Mouse (Mus musculus) erythroblast, embryonic 14.5 days (primary cell): ENCODE measurements around the gene Fam89a. TPM values are rescaled to one million over a fixed set of nuclear protein-coding genes. Genes with fewer than 3 reads are reported as not detected.

Experiments used
- H3K27me3 ChIP-seq: 2 replicates; pipeline ENCODE4 v1.6.1; 2012; ENCODE audit warnings: inconsistent platforms; ENCODE audit not compliant: control insufficient read depth
- H3K36me3 ChIP-seq: 2 replicates; pipeline ENCODE4 v1.6.1; 2012; ENCODE audit warnings: mild to moderate bottlenecking, inconsistent platforms; ENCODE audit not compliant: control insufficient read depth
- H3K4me1 ChIP-seq: 2 replicates; pipeline ENCODE4 v1.6.1; 2012; ENCODE audit warnings: inconsistent platforms; ENCODE audit not compliant: control insufficient read depth
- H3K4me3 ChIP-seq: replicated peaks from 2 replicates; pipeline ENCODE3; 2012; ENCODE audit warnings: moderate library complexity, mild to moderate bottlenecking, inconsistent platforms
- H3K9me3 ChIP-seq: 2 replicates; pipeline ENCODE4 v1.6.1; 2012; ENCODE audit warnings: low read length, inconsistent platforms, mixed read lengths; ENCODE audit not compliant: control insufficient read depth
- GATA1 ChIP-seq: IDR thresholded peaks from 2 replicates; pipeline ENCODE4 v1.6.1; 2012; ENCODE audit warnings: low read length, inconsistent platforms, mixed read lengths
- TAL1 ChIP-seq: IDR thresholded peaks from 3 replicates; pipeline ENCODE4 v1.6.1; 2012; ENCODE audit warnings: low read length, inconsistent platforms, mixed read lengths
- polyA plus RNA-seq: library from polyadenylated mRNA; stranded (reverse); fragments of >175 nt; gene quantifications from 2 replicates; pipeline ENCODE4 v1.2.3, GENCODE M21; 2012

The Fam89a gene
- polyA plus RNA-seq, 1 experiment, result not detected

DNA sequence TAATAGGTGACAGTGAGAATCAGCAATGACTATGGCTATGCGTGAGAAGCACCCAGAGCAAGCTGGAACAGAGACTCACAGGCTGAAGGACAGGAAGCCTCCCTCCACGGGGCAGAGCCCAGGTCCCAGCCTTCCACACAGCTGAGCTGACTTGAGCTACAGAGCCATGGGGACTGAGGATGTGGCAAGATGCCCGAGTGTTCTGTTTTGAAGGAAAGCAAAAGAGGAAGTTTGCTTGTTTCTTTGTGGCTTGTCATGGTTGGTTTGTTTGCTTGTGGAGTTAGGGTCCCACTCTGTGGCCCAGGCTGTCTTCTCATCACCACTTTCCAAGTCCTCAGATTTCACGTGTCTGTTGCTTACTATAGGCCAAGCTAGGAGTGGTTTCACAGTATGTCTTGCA is 39.0 kb upstream of the Fam89a start:
- Histone ChIP-seq H3K36me3 (no peaks in the 10 kb centered on the region), H3K27me3 (peaks cover 63% of the 10 kb centered on the region), H3K4me3 (no peak overlapping the region), H3K9me3 (peaks cover 3% of the 10 kb centered on the region; the same call in 1 of the 2 replicates), H3K4me1 (peaks cover 5% of the 10 kb centered on the region)
- TF ChIP-seq GATA1 (no peak), TAL1 (no peak)

GRCm38 (mm10) chr8:124784613-124785012 is 33.0 kb upstream of the Fam89a start:
- Histone ChIP-seq H3K27me3 (peaks cover 6% of the 10 kb centered on the region), H3K4me1 (no peaks in the 10 kb centered on the region), H3K9me3 (no peaks in the 10 kb centered on the region), H3K4me3 (no peak overlapping the region), H3K36me3 (no peaks in the 10 kb centered on the region)
- no peak for TF ChIP-seq GATA1
- no peak for TF ChIP-seq TAL1

GRCm38 (mm10) chr8:124783228-124783627 is 31.6 kb upstream of the Fam89a start:
- no peaks in the 10 kb centered on the region for H3K4me1 ChIP-seq
- H3K9me3 ChIP-seq, result no peaks in the 10 kb centered on the region
- H3K27me3 ChIP-seq, result 0 out of 2 replicates have a peak, but pooled peaks cover 2% of the 10 kb centered on the region
- no peak overlapping the region for H3K4me3 ChIP-seq
- TF ChIP-seq TAL1 (no peak), GATA1 (no peak)
- no peaks in the 10 kb centered on the region for H3K36me3 ChIP-seq

- H3K4me1 ChIP-seq, result no peaks in the 10 kb centered on the region
- TF ChIP-seq TAL1 (no peak), GATA1 (no peak)
- H3K27me3 ChIP-seq, result 0 out of 2 replicates have a peak, but pooled peaks cover 2% of the 10 kb centered on the region
- H3K36me3 ChIP-seq, result no peaks in the 10 kb centered on the region
- H3K4me3 ChIP-seq, result no peak overlapping the region
- H3K9me3 ChIP-seq, result no peaks in the 10 kb centered on the region
These were observed 30.8 kb upstream of the Fam89a start for GRCm38 (mm10) chr8:124782431-124782830.

- H3K27me3 ChIP-seq, result no peaks in the 10 kb centered on the region
- no peak for TF ChIP-seq GATA1
- no peaks in the 10 kb centered on the region for H3K4me1 ChIP-seq
- no peaks in the 10 kb centered on the region for H3K9me3 ChIP-seq
- H3K36me3 ChIP-seq, result no peaks in the 10 kb centered on the region
- H3K4me3 ChIP-seq, result no peak overlapping the region
These were observed 28.6 kb upstream of the Fam89a start for GRCm38 (mm10) chr8:124780236-124780635.

DNA sequence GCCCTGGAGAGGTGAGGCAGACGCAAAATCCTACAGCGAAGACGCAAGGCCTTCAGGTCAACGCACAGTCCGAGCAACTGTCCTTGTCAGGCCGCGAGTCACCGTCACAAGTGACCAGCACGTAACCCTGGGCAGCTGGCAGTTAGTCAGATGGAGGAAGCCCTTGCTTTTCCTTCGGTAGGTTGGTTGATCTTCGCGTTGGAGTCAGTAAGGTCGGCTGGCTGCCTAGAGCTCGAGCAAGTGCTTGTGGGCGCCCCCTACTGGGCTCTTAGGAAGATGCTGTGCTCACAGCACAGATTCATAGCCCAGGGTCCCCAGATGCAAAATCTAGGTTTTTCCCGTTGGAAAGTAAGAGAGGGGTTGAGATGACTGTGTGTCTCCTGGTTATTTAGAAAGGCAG is 24.1 kb upstream of the Fam89a start:
- Histone ChIP-seq H3K9me3 (no peaks in the 10 kb centered on the region), H3K4me3 (no peak overlapping the region), H3K4me1 (no peaks in the 10 kb centered on the region), H3K36me3 (no peaks in the 10 kb centered on the region), H3K27me3 (no peaks in the 10 kb centered on the region)
- TF ChIP-seq TAL1 (no peak), GATA1 (no peak)

GRCm38 (mm10) chr8:124772389-124772788 is 20.8 kb upstream of the Fam89a start:
- Histone ChIP-seq H3K36me3 (no peaks in the 10 kb centered on the region), H3K4me3 (no peak overlapping the region), H3K9me3 (no peaks in the 10 kb centered on the region; the same call in 1 of the 2 replicates), H3K4me1 (no peaks in the 10 kb centered on the region), H3K27me3 (no peaks in the 10 kb centered on the region)
- TF ChIP-seq GATA1, result no peak
- no peak for TF ChIP-seq TAL1

GRCm38 (mm10) chr8:124763061-124763460 is 11.4 kb upstream of the Fam89a start:
- no peaks in the 10 kb centered on the region for H3K36me3 ChIP-seq
- H3K4me1 ChIP-seq, result no peaks in the 10 kb centered on the region
- no peak for TF ChIP-seq TAL1
- no peak for TF ChIP-seq GATA1
- H3K4me3 ChIP-seq, result no peak overlapping the region
- H3K9me3 ChIP-seq, result no peaks in the 10 kb centered on the region
- H3K27me3 ChIP-seq, result no peaks in the 10 kb centered on the region

- H3K9me3 ChIP-seq, result no peaks in the 10 kb centered on the region
- H3K27me3 ChIP-seq, result peaks cover 8% of the 10 kb centered on the region
- H3K36me3 ChIP-seq, result no peaks in the 10 kb centered on the region
- TF ChIP-seq TAL1 (no peak), GATA1 (no peak)
- H3K4me3 ChIP-seq, result no peak overlapping the region
- no peaks in the 10 kb centered on the region for H3K4me1 ChIP-seq
These were observed 6.9 kb upstream of the Fam89a start for GRCm38 (mm10) chr8:124758544-124758943.

DNA sequence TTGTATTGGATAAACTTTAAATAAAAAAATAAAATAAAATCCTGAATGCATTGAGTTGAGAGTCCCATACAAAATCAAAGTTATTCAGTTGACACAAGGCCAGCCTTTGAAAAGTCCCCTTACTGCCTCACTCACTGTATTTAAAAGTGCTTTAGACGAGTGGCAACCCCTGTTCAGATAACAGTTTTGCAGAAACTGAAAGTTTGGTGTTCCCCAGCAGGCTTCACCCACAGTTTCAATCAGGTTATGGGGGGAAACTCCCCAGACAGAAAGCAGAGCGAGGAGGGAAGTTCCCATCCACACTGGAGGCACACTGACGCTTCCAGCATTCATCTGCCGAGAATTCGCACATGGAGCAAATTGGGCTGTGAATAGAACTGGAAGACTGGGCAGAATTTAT is 5.0 kb upstream of the Fam89a start:
- Histone ChIP-seq H3K9me3 (no peaks in the 10 kb centered on the region), H3K27me3 (peaks cover 26% of the 10 kb centered on the region), H3K4me3 (no peak overlapping the region), H3K36me3 (no peaks in the 10 kb centered on the region), H3K4me1 (peaks cover 8% of the 10 kb centered on the region)
- TF ChIP-seq GATA1, result no peak
- no peak for TF ChIP-seq TAL1
